Mouse (Mus musculus) cerebellum, postnatal 14 days (tissue): Measurements from ENCODE around the gene Vamp5.

Experiments used
- DNase-seq, 2 experiments: peaks; one replicate each; pipeline ENCODE4 v3.0.0; 2021; ENCODE audit warnings: mixed read lengths in 2 of 2

The Vamp5 gene

GRCm38 (mm10) chr6:72344396-72345073, 35.7 kb downstream of the Vamp5 start:
- DNase-seq: no peak

- DNase-seq: no peak
Measured at GRCm38 (mm10) chr6:72340481-72340880, 39.8 kb downstream of the Vamp5 start.

- no peak for DNase-seq
Measured at GRCm38 (mm10) chr6:72333111-72333510, 47.2 kb downstream of the Vamp5 start.

- DNase-seq: no peak
Measured at GRCm38 (mm10) chr6:72330133-72330532, 50.1 kb downstream of the Vamp5 start.

- no peak for DNase-seq
Measured at GRCm38 (mm10) chr6:72329019-72329418, 51.2 kb downstream of the Vamp5 start.

- no peak for DNase-seq
Measured at GRCm38 (mm10) chr6:72326274-72326673, 54.0 kb downstream of the Vamp5 start.

GRCm38 (mm10) chr6:72323786-72324508, 56.3 kb downstream of the Vamp5 start:
- DNase-seq: no peak

GRCm38 (mm10) chr6:72322936-72323335, 57.3 kb downstream of the Vamp5 start:
- DNase-seq: no peak

- no peak for DNase-seq
Measured at GRCm38 (mm10) chr6:72319019-72319418, 61.2 kb downstream of the Vamp5 start.
